Mouse (Mus musculus) forelimb bud, embryonic 11.5 days (tissue): Measurements from ENCODE around the gene Cxcl12.
A peak's percentile ranks its signal among the peaks of the same experiment; 100 is the strongest.

ENCODE experiments used
- DNase-seq: peaks from one replicate; pipeline ENCODE4 v3.0.0-alpha.2; 2012; ENCODE audit warnings: low read depth, low spot score

Cxcl12 gene

GRCm38 (mm10) chr6:117173876-117174275 is 5.5 kb downstream of the Cxcl12 start:
- DNase-seq = peak; percentile 79

DNA sequence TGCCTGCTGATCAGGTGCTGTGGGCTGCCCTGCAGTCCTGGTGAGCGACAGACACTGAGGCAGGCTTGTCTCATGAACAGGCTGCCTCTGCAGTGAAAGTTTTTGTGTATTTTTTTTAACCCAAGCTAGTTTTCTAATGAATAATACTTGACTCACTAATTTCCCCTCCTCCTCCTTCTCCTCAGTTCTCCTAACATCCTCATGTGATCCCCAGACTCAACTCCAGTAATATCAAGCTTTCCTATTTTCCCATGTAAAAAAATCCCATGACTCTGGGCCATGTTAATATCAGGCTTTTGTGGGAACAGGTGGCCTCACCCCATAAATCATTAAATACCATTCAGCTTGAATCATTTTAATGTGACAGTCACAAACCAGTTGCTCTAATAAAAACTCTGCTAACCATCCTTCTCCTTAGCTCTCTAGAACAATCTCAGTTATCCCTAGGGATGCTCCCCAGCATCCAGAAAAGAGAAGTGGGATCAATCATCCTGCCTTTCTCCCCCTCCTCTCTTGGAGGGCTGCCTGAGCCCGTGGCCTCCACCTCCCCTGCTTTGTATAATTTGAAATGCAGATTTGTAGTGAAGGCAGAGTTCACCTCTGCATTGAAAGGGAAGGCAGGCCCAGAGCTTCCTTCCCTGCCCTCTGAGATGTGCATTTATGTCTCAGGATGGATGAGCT is 6.9 kb downstream of the Cxcl12 start:
- no peak for DNase-seq

DNA sequence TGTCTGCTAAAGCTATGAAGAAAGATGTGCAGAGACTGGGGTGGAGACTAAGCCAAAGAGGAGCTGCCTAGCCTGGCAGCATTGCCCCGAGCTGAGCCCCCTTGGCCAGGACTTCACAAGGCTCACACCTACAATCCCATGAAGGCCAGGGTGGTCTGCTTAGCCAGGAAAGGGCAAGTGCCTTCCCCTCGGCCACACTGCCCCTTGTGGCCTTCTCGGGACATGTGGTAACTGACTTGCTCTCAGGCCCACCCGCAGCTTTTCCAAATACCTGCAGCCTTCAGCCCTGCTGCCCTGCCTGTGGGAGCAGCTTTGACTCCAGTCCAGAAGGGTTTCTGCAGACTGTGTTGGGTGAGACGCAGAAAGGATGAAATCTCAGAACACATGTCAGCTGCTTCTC is 8.1 kb downstream of the Cxcl12 start:
- DNase-seq = no peak

- DNase-seq = no peak
Observed at GRCm38 (mm10) chr6:117180303-117180702, 12.0 kb downstream of the Cxcl12 start.

DNA sequence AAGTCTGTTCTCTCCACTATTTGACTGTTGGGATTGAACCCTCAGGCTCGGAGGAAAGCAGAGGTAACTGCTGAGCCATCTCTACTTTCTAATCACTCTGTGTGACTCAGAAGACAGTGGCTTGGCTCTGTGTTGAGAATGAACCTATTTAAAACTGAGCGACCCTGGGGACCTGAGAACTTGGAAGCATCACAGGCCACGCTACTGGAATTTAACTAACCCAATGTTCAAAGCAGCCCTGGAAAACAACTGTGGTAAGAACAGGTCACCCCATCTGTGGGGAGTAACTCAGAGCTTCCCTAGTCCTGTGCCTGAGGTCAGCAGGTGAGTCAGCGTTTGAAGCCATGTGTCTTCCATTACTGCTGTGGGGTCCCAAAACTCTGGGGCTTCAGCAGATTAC is 17.0 kb downstream of the Cxcl12 start:
- no peak for DNase-seq

GRCm38 (mm10) chr6:117190453-117190852 is 22.1 kb downstream of the Cxcl12 start:
- no peak for DNase-seq

DNA sequence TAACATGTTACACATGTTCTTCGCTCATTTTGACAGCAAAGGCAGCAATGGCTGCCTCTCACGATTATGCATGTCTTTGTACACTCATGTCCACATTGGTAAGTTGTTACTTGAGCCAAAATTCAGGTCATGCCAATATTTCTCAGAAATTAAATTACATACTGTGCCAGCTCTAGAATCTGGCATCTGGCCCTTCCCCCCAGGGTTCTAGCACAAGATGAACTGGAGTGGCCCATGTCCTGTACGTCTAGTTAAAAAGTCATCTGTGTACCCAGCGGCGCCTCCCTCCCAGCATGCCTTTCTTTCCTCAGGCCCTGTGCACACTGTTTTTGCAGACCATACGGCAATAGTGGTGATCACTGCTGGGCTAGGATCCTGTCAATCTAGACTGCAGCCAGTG is 23.4 kb downstream of the Cxcl12 start:
- no peak for DNase-seq

DNA sequence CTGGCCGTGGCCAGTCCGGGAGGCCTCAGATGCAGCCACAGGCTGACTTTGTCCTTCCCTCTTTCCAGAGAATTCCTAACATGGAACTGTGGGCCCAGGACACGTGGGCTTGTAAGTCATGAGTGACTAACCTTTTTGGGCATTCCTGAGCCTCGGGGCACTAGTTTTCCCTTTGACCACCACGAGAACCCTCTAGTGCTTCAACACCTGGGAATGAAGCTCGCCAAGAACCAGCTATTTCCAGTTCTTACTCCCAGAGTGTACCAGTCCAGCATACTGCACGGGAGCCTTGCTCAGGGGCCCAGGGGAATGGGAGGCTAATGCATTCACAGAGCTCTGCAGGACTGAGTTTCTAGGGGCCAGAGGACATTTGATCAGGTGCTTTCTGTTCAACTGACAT is 24.3 kb downstream of the Cxcl12 start:
- no peak for DNase-seq

DNA sequence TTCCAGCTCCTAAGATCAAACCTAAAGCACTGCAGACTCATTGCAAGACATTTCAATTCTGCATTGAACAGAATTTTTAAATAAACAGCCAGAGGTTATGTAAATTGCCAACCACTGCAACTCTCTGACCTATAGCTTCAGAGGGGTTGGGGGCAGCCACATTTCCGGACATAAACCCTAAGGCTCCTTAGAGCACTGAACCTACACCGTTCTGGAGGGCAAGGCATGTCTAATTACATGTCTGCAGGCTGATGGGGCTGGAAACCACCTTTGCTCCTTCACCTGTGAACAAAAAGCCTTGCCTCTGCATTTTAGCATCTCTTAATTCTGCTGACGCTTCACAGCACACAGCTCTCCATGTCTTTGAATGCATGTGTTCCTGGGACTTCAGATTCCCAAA is 26.9 kb downstream of the Cxcl12 start:
- DNase-seq = no peak

GRCm38 (mm10) chr6:117198871-117199270 is 30.5 kb downstream of the Cxcl12 start:
- no peak for DNase-seq

- no peak for DNase-seq
Observed at GRCm38 (mm10) chr6:117199718-117200117, 31.4 kb downstream of the Cxcl12 start.

GRCm38 (mm10) chr6:117200916-117201315 is 32.6 kb downstream of the Cxcl12 start:
- DNase-seq = no peak

- DNase-seq = no peak
Observed at GRCm38 (mm10) chr6:117201396-117201795, 33.1 kb downstream of the Cxcl12 start.

GRCm38 (mm10) chr6:117201859-117202258 is 33.5 kb downstream of the Cxcl12 start:
- no peak for DNase-seq

DNA sequence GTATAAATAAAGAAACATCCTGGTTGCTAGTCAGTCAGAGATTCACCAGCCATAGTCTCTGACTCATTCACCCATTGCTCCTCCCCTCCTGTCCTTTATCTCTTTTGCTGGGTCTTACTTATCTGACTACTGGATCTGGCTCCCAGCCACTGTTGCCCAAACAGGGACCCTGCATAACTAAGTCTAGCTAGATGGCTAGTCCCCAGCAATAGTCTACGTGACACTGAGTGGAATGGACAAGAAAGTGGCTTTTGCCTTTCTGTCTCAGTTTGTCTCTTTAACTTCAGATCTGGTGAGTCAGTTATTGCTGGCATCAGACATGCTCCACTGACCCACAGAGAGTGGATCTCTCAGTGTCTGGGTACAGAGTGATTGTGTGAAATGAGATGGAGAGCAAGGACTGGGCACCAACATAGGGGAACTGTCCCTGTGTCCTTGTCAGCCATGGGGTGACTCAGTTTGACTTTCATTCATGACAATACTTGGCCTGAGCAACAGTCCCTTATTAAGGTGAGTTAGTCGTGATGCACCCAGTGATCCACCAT is 34.6 kb downstream of the Cxcl12 start:
- DNase-seq = no peak

DNA sequence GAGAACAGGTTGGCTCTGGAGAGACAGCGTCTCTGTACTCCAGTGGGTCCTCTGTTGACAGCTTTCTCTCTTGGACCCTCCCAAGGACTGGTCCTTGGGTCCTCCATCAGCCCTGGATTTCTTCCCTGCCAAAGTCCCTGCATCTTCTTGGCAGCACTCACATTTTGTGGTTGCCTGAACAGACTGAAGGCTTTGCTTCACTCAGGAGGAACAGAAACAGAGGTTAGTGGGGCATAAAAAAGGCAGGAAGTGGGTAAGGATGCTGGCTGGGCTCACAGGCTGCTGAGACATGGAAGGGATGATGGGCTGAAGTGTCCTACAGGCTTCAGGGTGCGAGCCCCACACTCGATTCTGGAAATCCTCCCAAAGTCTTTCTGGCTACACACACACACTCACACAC is 35.8 kb downstream of the Cxcl12 start:
- DNase-seq = no peak

GRCm38 (mm10) chr6:117206834-117207233 is 38.5 kb downstream of the Cxcl12 start:
- no peak for DNase-seq

- DNase-seq = no peak
Observed at GRCm38 (mm10) chr6:117207289-117207688, 39.0 kb downstream of the Cxcl12 start.

DNA sequence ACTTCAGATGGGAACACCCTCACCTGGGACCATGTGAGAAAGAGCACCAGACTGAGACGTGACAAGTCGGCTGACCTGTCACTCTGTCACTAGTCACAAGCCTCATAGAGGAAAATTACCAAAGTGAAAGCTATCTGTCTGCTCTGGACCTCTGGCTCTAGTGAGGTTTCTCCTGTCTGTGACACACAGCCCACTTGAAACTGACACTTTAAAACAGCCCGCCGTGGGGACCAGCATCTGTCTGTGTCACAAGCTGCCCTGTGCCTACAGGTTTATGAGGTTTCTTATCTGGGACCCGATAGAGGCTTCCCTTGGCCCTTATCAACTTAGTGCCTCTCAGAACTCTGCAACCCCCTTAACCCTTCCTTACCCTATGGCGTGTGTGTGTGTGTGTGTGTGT is 41.8 kb downstream of the Cxcl12 start:
- DNase-seq = no peak

GRCm38 (mm10) chr6:117210536-117210935 is 42.2 kb downstream of the Cxcl12 start:
- DNase-seq = peak; percentile 19

DNA sequence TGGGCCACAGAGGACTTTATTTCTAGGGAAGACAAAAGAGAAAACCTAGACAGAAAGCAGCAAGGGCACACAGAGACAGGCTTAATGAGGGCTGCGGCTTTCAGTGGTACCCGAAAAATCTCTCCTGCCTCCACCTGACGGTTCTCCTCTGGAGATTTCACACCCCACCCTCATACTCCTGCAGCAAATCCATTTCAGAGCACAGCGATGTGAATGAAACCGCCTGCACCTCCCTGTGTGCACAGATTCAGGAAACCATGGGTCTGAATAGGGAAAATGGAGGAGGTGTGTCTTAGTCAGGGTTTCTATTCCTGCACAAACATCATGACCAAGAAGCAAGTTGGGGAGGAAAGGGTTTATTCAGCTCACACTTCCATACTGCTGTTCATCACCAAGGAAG is 46.2 kb downstream of the Cxcl12 start:
- no peak for DNase-seq

- no peak for DNase-seq
Observed at GRCm38 (mm10) chr6:117218442-117219299, 50.3 kb downstream of the Cxcl12 start.

DNA sequence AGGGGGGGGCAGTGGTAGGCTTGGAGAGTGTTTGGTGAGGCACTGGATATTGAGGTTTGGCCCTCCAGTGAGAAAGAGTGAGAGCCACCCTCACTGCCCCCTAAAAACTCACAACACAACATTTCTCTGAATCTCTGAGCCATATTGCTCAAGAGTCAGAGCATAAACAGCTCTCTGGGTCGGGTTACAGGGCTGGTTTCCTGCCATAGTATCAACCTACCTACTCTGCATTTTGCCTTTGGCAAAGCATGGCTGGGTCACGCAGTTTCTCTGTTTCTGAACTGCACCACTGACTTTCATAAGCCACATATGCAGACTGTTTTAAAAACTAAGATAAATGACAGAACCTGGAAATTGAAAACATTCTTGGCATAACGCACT is 51.0 kb downstream of the Cxcl12 start:
- DNase-seq = no peak
